Mouse (Mus musculus) adrenal gland, adult 8-10 months (tissue): Measurements from ENCODE around the gene Grip1. TPM values are rescaled to one million over a fixed set of nuclear protein-coding genes. Genes with fewer than 3 reads are reported as not detected.

Experiments
- DNase-seq: peaks from one replicate; pipeline ENCODE4 v3.0.0; 2022
- total RNA-seq, 4 experiments: library from RNA; stranded (reverse); gene quantifications; 2 replicates each; pipeline ENCODE4 v1.2.4; 2022

Gene Grip1
- total RNA-seq, 4 experiments from 2014 or later, result 0.46 to 1.0 (median 0.91) TPM

DNA sequence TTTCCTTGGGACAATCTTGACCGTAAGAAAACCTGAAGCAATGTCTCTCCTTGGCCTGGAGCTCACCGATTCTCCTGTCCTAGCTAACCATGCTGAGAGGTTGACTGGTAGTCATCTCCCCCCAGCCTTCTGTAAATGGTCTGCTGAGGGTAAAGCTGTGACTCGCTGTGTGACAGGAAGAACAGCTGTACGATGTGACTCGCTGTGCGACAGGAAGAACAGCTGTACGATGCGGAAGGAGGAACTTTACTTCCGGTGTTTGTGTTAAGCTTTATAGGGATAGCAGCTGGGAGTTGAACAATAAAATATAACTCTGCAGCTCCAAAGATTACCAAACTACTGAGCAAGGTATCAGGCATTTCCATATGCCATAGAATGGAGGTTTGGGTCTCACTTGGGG, 119.5 kb downstream of the Grip1 start:
- DNase-seq, result no peak

DNA sequence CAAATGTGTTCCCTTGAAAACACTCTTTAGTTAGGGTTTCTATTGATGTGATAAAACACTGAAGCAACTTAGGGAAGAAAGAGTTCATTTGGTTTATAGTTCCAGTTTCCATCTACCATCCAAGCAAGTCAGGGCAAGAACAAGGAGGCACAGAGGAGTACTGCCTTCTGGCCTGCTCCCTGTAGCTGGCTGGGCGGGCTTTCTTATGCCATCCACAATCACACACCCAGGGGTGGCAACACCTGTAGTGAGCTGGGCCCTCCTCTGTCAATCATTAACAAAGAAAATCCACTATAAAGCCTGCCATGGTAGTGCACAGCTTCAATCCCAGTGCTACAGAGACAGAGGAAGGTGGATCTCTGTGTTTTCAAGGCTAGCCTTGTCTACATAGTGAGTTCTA, 122.2 kb downstream of the Grip1 start:
- DNase-seq, result no peak

DNA sequence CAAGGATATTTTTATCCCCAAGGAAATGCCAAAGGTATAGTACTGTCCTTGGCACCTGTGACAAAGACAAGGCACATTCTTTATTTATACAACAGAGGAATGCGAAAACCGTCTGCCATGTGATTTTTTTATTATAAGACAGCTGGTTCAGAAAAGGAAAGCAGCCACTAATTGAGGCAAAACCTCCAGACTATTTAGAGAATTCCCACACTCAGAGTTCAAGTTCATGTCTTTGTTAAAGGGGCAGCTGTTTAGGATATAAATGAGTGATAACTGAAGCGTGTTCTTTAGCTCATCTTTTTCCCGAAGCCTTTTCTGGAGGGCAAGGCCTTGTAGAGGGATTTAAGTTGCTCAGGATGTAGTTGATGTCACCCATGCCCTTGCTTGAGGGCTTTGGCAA, 126.4 kb downstream of the Grip1 start:
- no peak for DNase-seq

DNA sequence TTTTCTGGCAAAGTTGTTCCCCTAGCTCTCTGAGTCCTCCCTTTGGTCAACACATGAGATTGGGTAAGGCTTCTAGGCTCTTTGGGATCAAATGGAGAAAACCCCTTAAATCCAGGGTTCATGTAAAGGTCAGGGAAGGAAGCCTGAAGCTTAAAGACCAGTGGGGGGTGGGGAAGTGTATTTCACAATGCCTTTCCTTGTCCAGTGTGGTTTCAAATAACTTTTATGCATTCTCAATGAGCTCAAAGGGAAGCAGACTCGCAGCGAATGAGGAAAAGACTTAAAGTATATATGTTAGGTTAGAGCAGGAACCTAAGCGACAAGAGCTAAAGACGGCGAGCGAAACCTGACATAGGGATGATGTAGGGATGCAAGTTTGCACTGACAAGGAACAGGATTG, 131.0 kb downstream of the Grip1 start:
- DNase-seq, result no peak

DNA sequence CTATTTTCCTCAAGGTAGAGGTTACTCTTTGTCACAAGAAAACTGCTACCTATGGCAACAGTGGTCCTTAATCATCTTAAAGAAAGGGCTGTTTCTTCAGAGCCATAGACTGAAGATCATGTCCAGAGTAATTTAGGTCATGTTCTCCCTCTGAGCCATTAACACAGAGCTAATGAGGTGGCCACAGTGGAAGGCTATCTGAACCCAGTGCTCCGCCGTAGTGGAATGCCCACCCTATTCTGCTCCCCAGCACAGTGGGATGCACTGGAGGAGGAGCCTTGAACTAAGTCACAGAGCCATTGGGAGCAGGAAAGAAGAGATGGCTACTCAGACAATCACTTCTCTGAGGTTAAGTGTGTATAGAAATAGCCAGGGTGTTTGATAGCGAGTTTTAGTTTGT, 133.3 kb downstream of the Grip1 start:
- DNase-seq, result no peak

DNA sequence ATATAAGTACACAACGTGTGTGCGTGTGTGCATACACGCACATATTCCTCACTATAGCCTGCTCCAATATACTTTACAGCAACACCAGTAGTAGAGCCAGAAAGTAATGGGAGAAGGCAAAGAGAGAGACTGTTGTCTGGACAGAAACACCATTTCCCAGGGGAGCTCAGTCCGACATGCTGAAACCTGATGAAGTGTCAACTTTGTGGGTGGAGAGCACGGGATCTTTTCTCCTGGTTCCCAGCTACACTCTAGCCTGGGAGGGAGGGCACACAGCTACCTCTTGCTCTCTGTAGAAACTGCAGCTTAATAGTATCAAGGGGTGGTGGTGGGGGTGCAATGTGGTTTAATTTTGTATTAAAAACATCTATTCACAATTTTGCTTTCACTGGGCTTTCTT, 143.2 kb downstream of the Grip1 start:
- no peak for DNase-seq

DNA sequence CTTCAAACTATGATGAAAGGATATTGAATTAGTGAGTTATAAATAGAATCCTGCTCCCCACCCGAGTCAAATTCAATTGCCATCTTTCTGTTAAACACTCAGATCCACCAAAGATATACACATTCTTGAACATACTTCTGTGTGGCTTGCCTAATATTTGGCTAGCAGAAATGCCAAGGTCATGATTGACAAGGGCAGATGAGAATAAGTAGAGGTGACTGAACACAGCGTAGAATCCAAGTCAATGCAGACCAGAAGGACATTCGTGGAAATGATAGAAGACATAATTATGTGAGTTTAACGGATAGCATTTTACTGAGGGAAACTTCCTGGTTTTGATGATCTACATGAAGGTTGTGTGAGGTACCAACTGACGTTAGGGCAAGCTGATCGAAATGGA, 153.9 kb downstream of the Grip1 start:
- DNase-seq, result no peak

DNA sequence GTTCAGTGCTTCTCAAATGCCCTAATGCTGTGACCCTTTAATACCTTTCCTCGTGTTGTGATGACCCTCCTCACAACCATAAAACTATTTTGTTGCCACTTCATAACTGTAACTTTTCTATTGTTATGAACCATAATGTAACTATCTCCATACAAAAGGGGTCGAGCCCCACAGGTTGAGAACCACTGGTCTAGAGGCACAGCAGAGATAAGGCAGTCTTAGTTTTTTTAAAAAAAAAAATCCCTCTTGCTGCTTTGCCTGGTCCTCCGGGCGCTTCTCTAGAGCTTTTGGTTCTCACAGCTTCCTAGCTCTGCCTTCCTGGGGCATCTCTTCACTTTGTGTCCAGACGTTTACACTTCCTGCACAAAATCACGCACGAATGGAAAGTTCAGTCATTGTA, 155.4 kb downstream of the Grip1 start:
- DNase-seq, result no peak

DNA sequence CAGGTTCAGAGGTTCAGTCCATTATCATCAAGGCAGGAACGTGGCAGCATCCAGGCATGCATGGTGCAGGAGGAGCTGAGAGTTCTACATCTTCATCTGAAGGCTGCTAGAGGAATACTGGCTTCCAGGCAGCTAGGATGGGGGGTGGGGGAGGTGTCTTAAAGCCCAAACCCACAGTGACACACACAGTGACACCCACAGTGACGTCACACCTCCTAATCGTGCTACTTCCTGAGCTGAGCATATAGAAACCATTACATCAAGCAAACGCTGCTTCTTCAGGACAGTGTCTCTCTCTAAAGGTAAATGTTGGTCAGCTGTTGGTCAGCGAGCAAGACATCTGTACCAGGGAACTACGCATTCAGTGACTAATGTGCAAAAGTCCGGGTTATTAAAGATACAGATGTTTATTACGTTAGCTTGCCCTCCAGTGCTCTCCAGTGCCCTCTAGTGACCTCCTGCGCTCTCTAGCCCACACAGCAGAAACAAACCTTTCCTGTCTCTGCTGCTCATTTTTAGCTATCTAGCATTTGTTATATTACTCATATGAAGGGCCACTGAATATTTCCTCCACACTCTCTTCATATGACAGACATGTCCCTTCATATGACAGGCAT, 156.8 kb downstream of the Grip1 start:
- peak; percentile 8 for DNase-seq

DNA sequence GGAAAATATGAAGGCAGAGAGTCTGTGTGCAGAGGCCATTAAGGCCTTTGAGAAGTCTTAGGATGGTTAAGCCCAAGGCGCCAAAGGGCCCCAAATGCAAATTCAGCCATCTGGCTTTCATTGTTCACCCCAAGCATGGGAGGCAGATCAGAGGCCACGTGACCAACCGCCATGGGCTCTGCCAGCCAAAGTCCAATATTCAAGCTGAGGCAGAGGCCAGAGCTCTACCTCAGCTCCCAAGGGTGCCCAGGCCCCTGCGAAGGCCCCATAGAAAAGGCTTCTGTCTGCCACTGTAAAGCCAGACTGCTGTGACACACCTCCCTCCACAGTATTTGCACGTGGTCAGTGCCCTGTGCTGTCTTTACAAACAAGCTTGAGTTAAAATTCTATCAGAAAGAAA, 158.4 kb downstream of the Grip1 start:
- no peak for DNase-seq

DNA sequence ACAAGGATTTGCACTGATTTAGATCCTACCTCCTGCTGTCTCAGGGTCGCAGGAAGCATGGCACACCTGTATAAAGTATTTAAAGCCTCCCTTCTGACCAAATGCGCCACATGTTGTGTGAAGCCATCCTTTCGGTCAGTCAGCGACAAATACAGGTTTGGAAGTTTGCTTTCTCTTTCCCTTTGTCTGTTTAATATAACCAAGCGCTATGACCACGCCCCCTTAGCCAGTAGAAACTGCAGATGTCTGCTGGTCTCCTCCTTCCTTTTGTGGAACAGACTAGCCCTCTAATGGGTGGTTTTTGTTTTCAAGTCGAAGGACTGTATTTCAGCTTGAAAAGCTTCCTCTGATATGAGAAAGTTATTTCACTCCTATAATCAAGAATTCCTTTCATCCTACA, 161.1 kb downstream of the Grip1 start:
- DNase-seq, result no peak

DNA sequence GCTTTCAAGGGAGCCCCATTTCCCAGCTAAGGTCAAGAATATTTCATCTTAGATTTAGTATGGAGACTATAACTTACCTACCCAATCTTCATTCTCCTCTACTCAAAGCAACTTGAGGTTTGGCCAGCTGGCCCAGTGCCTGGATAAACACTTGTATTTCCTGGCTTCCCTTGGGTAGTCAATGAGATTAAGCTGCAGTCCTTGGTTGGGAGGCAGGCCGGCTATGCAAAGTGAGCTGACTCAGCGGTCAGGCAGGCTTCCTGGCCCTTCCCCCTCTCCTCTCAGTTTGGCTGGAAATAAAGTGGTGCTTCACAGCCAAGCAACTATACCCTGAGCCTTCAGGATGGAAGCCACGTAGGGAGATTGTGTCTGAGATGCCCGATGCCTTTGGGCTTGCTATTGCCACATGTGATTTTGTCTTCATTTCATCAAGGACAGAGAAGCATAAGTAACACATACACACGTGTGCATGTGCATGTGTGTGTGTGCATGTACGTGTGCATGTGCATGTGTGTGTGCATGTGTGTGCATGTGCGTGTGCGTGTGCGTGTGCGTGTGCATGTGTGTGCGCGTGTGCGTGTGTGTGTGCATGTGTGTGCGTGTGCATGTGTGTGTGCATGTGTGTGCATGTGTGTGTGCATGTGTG, 161.7 kb downstream of the Grip1 start:
- peak; percentile 90 for DNase-seq

DNA sequence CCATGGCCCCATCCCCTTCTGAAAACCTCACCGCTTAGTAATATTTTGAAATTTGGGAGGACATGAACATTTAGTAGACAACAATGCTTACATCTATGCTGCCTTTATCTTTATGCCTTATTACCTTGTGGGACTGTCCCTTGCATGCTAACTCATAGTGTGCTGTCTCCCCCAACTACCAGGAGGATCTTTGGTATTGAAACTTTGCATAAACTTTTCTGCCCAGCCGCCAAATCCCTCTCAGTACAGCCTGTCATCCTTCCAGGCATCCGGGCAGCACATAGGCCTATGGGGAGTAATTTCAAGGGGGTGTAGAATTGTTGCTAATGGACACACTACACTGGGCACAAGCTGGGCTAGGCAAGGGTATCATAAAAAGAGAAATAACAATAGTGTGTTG, 162.4 kb downstream of the Grip1 start:
- DNase-seq, result no peak

DNA sequence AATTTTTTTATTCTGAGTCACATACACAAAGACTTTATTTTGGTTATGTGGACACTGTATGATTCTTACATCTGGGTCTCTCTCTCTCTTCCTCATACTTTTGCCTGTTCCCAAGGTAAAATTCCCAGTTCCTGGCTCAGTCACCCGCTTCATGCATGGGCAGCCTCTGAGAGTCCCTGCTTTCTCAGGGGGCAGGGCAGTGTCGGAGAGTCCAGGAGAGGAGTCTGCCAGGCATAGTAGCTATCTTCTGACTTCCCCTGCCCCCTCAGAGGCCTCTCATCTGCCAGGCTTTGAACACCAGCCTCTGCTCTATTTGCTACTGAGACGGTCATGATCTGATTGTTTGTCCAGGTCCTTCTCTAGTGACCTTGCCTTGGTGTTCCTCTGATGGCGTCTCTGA, 175.0 kb downstream of the Grip1 start:
- no peak for DNase-seq

DNA sequence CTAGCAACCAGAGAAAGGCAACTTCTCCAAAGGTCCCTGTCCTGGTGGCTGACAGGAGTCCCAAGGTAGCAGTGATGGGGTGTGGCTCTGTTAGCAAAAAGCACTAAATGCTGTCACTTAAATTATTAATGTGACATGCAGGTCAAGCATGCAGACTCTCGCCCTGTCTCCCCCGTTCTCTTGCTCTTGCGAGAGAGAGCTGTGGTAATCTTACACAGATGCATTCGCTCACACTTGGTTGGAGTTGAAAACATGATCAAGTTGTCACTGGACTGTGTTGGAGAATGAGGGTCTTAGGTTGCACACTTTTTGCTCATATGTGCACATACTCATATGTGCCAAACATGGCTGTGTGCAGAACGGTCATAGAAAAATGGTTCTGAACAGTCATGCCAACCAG, 176.8 kb downstream of the Grip1 start:
- DNase-seq, result no peak

DNA sequence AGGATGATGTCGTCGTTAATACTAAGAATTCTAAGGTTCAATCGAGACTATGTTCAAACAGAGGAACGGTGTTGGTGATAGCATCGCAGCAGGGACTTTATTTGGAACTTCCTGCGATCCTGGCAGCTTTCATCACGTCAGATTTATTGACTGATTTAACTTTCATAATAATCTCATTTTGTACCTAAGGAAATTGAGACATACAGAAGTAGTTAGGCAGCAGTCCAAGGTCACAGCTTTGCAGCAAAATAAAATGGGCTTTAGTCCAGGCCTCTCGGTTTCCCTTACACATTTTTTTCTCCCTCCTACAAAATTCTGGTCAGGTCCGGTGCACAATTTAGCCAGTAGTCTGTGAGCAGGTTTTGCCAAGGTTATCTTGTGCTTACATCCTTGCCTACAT, 178.3 kb downstream of the Grip1 start:
- no peak for DNase-seq

DNA sequence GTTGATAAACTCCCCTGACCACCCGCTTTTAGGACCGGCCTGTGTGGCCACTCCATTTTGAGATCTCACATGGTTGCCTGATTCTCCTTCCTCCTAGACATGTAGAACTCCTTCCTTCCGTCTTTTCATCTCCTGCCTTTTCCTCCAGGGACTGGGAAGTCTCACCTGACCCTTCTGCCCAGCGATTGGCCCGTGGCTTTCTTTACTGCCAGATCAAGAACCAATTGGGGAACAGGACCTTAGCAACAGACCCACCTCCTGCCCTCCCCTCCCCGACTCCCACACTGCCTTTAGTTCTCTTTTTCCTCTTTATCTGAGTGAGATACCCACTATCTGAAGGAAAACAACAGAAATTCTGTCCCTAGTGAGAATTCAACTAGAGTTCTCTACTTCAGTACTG, 180.9 kb downstream of the Grip1 start:
- DNase-seq, result no peak

DNA sequence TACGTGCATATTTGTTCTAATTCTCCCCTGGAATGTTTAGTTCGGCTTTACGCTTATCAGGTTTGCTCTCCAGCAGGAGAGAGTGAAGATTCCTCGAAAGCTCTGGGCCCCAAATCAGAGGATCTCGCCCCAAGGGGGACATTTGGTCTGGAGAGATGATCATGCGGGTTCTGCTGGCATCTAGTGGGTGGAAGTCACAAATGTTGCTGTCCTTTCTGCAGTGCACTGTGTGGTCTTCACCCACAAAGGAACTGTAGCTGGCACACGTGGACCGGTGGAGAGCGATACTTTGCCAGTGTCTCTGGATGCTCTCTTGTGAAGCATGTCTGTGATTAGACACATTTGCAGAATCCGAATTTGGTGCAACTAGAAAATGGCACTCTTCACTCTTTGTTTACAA, 186.9 kb downstream of the Grip1 start:
- DNase-seq, result no peak

DNA sequence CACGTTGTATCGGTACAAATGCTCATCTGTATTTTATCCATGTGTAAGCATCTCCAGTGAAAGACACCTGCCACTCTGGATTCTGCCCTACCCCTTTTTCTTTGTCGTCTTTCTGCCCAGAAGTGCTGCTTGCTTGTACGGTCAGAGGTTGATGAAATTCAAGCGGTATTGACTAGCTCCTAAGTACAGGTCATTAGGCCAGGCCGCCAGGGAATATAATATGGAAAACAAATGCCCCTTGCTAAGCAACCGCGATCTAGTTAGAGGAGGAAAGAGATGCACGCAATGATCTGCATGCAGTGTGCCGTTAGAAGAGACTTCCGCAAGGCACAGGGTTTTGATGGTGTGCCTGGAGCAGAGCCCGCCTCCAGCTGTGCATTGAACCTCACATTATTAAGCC, 187.4 kb downstream of the Grip1 start:
- DNase-seq, result no peak

DNA sequence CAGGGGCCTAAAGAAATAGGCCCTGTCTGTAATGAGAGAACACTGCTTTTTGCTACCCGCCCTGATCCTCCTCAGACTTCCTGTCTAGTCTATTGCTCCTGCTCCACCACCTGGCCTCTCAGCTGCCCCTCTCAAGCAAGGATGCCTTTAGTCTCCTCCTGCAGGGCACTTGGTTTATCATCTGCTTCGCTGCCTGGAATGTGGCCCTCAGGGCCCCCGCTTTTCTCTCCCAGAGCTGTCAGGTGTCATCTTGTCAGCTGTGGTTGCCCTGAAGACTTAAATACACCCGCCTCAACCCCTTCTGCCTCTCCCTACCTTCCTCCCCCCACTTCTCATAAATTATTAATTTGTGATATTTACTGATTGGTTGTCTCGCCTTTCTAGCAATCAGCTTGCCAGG, 190.7 kb downstream of the Grip1 start:
- no peak for DNase-seq

DNA sequence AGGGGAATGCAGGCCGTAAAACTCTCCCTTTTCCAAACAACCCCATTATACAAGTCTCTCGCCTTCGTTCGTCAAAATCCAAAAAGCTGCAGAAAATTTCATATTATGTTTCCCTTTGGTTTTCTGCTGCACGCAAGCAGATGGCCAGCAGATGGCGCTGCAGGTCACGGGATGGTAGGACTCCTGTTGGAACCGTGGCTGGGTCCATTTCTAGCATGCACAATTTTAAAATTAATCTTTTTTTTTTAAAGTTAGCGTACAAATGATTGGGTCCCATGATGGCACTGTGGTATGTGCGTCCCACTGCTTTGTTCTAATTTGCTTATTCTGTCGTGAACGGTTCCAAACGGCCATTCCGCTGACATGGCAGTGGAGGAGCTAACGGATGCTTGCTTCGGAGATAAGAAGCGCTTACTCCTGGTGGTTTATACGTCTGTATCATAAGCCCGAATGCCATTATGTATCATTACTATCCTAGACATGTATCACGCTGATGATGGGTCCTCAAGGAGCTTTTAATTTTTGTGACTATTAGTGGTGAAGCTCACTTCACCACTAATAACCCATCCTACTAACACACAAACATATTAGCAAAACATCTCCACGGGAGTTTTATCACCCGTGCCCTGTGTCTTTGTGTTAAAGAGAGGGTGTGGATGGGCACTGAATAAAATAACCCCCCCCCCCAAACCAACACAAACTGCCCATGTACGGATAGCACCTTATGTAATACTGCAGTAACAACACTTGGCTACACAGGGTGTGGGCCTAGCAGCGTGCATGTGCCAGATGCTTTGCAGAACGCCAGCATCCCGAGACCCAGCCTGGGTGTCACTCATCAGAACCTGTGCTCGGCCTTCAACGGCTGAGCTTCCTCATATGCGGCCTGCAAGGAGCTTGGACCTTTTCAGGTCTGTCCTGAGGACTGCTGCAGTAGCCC, 193.1 kb downstream of the Grip1 start:
- no peak for DNase-seq

DNA sequence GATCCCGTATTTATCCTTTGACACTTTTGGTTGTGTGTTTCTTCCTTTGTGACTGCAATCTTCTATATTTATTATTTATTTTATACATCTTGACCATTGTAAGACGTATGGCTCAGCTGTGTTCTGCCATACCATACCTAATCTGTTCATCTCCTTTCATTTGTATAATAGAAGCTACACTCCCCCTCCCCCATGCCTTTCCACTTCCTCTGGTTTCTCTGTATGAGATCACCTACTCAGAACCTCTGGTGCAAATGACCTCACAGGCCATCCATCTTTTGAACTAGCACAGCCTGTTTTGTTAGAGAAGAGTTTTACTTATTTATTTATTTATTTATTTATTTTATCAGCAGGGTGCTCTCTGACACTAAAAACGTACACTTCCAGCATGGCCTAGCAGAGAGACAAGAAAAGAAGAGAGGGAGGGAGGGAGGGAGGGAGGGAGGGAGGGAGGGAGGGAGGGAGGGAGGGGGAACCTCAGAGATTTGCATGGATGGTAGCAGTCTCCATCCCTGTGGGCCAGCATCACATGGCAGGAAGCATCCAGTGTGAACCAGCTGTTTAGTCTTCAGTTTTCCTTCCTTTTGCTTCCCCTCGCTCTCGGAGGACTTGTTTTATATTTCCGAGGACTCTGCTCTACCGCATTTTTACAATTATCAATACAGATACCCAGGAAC, 207.2 kb downstream of the Grip1 start:
- no peak for DNase-seq

DNA sequence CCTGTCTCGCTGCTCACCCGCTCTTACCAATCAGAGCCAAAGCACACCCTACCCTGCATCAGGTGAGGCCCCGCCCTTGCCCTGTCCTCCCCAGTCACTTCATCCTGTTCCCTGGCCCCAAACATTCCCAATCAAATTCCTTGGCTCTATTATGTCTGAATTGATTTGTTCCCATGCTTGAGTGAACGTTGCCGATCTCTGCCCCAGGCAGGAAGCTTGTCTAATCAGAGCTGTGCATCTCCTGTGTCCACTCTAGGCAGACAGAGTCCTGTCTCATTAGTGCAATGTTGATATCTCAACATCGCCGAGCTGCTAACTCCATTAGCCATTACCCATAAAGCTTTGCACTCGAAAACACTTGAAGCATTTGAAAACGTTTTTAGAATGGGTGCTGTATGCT, 210.0 kb downstream of the Grip1 start:
- DNase-seq, result no peak
